Mouse (Mus musculus) inflammation-experienced regulatory T-cells, adult 16 weeks (primary cell): ENCODE measurements around the gene 4933409G03Rik. TPM values are rescaled to one million over a fixed set of nuclear protein-coding genes. Genes with fewer than 3 reads are reported as not detected.

Experiments
- polyA plus RNA-seq: library from polyadenylated mRNA; unstranded; fragments of 100-300 nt; shearing (Covaris generic); gene quantifications from one replicate; pipeline ENCODE4 v1.2.1, GENCODE M21; 2017

4933409G03Rik gene
- not detected for polyA plus RNA-seq

DNA sequence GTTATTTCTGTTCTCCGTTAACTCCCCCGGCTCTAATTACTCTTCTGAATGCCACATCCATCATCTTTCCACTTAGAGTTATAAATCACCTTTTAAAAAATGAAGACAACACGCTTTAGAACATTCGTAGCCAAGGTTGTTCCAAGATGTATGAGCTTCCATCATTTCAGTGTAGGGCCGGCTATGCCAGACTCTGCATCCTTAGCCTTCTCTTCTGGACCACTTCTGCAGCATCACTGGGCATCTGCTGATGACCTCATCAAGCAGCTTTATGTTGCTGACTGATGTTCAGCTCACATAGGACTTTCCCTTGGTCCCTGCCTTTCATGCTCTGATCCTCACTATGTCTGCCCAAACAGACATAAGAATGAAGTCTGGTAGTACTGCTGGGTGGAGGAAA is at the start of gene 4933409G03Rik:
Gene 4933409G03Rik, plus strand, starts transcription at position 301 of the 400 bp plus-strand sequence.

DNA sequence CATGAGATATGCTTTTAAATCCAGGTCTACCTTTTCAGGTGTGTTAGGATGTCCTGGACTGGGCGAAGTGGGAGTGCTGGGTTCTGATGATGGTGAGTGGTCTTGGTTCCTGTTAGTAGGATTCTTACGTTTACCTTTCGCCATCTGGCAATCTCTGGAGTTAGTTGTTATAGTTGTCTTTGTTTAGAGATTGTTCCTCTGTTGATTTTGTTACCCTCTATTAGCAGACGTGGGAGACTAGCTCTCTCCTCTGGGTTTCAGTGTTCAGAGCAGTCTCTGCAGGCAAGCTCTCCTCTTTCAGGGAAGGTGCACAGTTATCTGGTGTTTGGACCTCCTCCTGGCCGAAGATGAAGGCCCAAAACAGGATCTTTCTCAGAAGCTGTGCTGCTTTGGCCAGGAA is 74.0 kb downstream of the 4933409G03Rik start, which contains the start of gene 4932414N04Rik:
Gene 4932414N04Rik, plus strand, starts transcription at position 301 of the 400 bp plus-strand sequence.

Other genes starting within 250 kb of the 4933409G03Rik start
- 7.4 TPM for gene Stk39, start 110.1 kb upstream of the 4933409G03Rik start, polyA plus RNA-seq
- gene 4932414N04Rik, start 74.1 kb downstream of the 4933409G03Rik start, polyA plus RNA-seq, result not detected